Comparison of ENCODE assay signal across 8 mouse cellular contexts in genomic region chr1:55053596-55053995, GRCm38 (mm10). TPM values are rescaled to one million over a fixed set of nuclear protein-coding genes. Genes with fewer than 3 reads are reported as not detected.
DNase-seq lines count a peak whose midpoint lies in the region; ATAC-seq and TF ChIP-seq lines count a peak whose summit lies in the region.

No protein-coding gene starts in this region.

- H3K4me1 ChIP-seq in heart, postnatal 0 days (ENCODE audit: control insufficient read depth, insufficient read depth), result peaks cover 16% of the 10 kb centered on the region
- H3K4me1 ChIP-seq in bone marrow, adult 2 months (ENCODE audit: control insufficient read depth, insufficient read depth, low read length), result peaks cover 1% of the 10 kb centered on the region
- peaks cover 15% of the 10 kb centered on the region for H3K4me1 ChIP-seq in hindbrain, embryonic 13.5 days (replicated peaks)
- peaks cover 24% of the 10 kb centered on the region for H3K4me1 ChIP-seq in midbrain, embryonic 13.5 days (replicated peaks)

- TF ChIP-seq CTCF in heart, postnatal 0 days (IDR thresholded peaks at IDR 0.05; ENCODE audit: low read depth), result no peak
- no peak for TF ChIP-seq CTCF in bone marrow, adult 2 months (IDR thresholded peaks at IDR 0.05; ENCODE audit: control insufficient read depth, insufficient read depth, low read length)

- no peaks in the 10 kb centered on the region for H3K9me3 ChIP-seq in heart, postnatal 0 days (replicated peaks; ENCODE audit: control insufficient read depth, low read length)
- no peaks in the 10 kb centered on the region for H3K9me3 ChIP-seq in hindbrain, embryonic 13.5 days
- no peaks in the 10 kb centered on the region for H3K9me3 ChIP-seq in midbrain, embryonic 13.5 days

- no peak for TF ChIP-seq EP300 in heart, postnatal 0 days (IDR thresholded peaks at IDR 0.05; ENCODE audit: low read depth)

- H3K36me3 ChIP-seq in heart, postnatal 0 days (replicated peaks; ENCODE audit: control insufficient read depth, insufficient read depth, low read length), result peaks cover 19% of the 10 kb centered on the region; the same call in 1 of the 2 replicates
- peaks cover 4% of the 10 kb centered on the region for H3K36me3 ChIP-seq in hindbrain, embryonic 13.5 days
- peaks cover 5% of the 10 kb centered on the region for H3K36me3 ChIP-seq in midbrain, embryonic 13.5 days

- H3K27ac ChIP-seq in heart, postnatal 0 days (ENCODE audit: low read depth), result peak overlapping the region; percentile 95
- H3K27ac ChIP-seq in bone marrow, adult 2 months (ENCODE audit: control insufficient read depth, insufficient read depth, low read depth, low read length, poor library complexity), result no peak overlapping the region
- H3K27ac ChIP-seq in hindbrain, embryonic 13.5 days, result no peak overlapping the region
- no peak overlapping the region for H3K27ac ChIP-seq in midbrain, embryonic 13.5 days

- no peak for DNase-seq in heart, postnatal 0 days (ENCODE audit: low spot score)
- no peak for DNase-seq in heart, adult 8-10 months (ENCODE audit: low spot score)
- DNase-seq in thymus, adult 18-20 months, result no peak
- DNase-seq in thymus, postnatal 10 days (ENCODE audit: low spot score in 2 of 2), result no peak
- no peak for DNase-seq in layer of hippocampus, postnatal 14 days (ENCODE audit: low spot score in 2 of 2)

- peak overlapping the region; percentile 74 for H3K4me2 ChIP-seq in heart, postnatal 0 days (ENCODE audit: low read depth, low read length)
- H3K4me2 ChIP-seq in hindbrain, embryonic 13.5 days, result peak overlapping the region; percentile 74
- H3K4me2 ChIP-seq in midbrain, embryonic 13.5 days (replicated peaks), result peak overlapping the region; percentile 76

- H3K27me3 ChIP-seq in heart, postnatal 0 days (ENCODE audit: control insufficient read depth, insufficient read depth, low read length), result no peaks in the 10 kb centered on the region
- H3K27me3 ChIP-seq in hindbrain, embryonic 13.5 days, result peaks cover 8% of the 10 kb centered on the region; the same call in 1 of the 2 replicates
- peaks cover 8% of the 10 kb centered on the region for H3K27me3 ChIP-seq in midbrain, embryonic 13.5 days

- no peak for TF ChIP-seq POLR2A in bone marrow, adult 2 months (IDR thresholded peaks at IDR 0.05; ENCODE audit: borderline replicate concordance, control insufficient read depth, low read depth, low read length)

- WGBS in heart, postnatal 0 days, result 69% methylated on average over 4 of the region's 4 CpGs
- WGBS in bone marrow, adult 2 months, result 73% methylated on average over 4 of the region's 4 CpGs
- 72% methylated on average over 4 of the region's 4 CpGs for WGBS in hindbrain, embryonic 13.5 days
- WGBS in midbrain, embryonic 13.5 days, result 81% methylated on average over 4 of the region's 4 CpGs

- H3K9ac ChIP-seq in heart, postnatal 0 days (replicated peaks; ENCODE audit: low read depth, low read length), result peak overlapping the region; percentile 70
- H3K9ac ChIP-seq in hindbrain, embryonic 13.5 days, result 0 out of 2 replicates have a peak overlapping the region, but pooled peaks have one; percentile 82
- H3K9ac ChIP-seq in midbrain, embryonic 13.5 days (replicated peaks), result peak overlapping the region; percentile 79; the same call in 1 of the 2 replicates

- peak overlapping the region; percentile 74 for H3K4me3 ChIP-seq in heart, postnatal 0 days (ENCODE audit: low read depth, low read length)
- H3K4me3 ChIP-seq in bone marrow, adult 2 months (replicated peaks; ENCODE audit: control insufficient read depth, low read depth, low read length), result peak overlapping the region; percentile 55
- peak overlapping the region; percentile 80 for H3K4me3 ChIP-seq in hindbrain, embryonic 13.5 days
- peak overlapping the region; percentile 88 for H3K4me3 ChIP-seq in midbrain, embryonic 13.5 days (replicated peaks)

- ATAC-seq in heart, postnatal 0 days (ENCODE audit: insufficient read depth, low read depth), result no peak
- no peak for ATAC-seq in hindbrain, embryonic 13.5 days (ENCODE audit: low FRiP score)
- ATAC-seq in midbrain, embryonic 13.5 days, result no peak

RNA-seq across cellular contexts. Expression of gene Coq10b, which starts 1.0 kb away (rescaled TPM):
- total RNA-seq in heart, postnatal 0 days (2014; rRNA removed; ENCODE audit: low replicate concordance), result 11.5 and 12.1 TPM in 2 replicates
- polyA plus RNA-seq in heart, postnatal 0 days (2015; fragmentation: Nextera tagmentation; extraction: Ambion mirVana), result 28.9 and 32.2 TPM in 2 replicates
- 10 to 100 TPM; 46.6 to 58.8 (median 51.8) TPM for total RNA-seq in heart, adult 8-10 months (2022)
- polyA plus RNA-seq in bone marrow, adult 2 months (2011; ENCODE audit: insufficient read depth, insufficient read length, low replicate concordance, missing spikeins), result 4.1 and 9.9 TPM in 2 replicates
- polyA plus RNA-seq in hindbrain, embryonic 13.5 days (2015; fragmentation: Nextera tagmentation; extraction: Ambion mirVana), result 31.6 and 33.4 TPM in 2 replicates
- polyA plus RNA-seq in midbrain, embryonic 13.5 days (2015; fragmentation: Nextera tagmentation; extraction: Ambion mirVana), result 33.1 and 35.2 TPM in 2 replicates
- 10 to 100 TPM; 19.8 to 22.6 TPM for total RNA-seq in layer of hippocampus, postnatal 14 days (2021)

RNA-seq across cellular contexts. Expression of gene Sf3b1, which starts 26.3 kb away (rescaled TPM):
- 118 and 119 TPM in 2 replicates for total RNA-seq in heart, postnatal 0 days (2014; rRNA removed; ENCODE audit: low replicate concordance)
- polyA plus RNA-seq in heart, postnatal 0 days (2015; fragmentation: Nextera tagmentation; extraction: Ambion mirVana), result 172 and 173 TPM in 2 replicates
- 10 to 100 TPM; 64.1 to 82.3 (median 73.5) TPM for total RNA-seq in heart, adult 8-10 months (2022)
- 73.5 and 113 TPM in 2 replicates for polyA plus RNA-seq in bone marrow, adult 2 months (2011; ENCODE audit: insufficient read depth, insufficient read length, low replicate concordance, missing spikeins)
- 343 and 352 TPM in 2 replicates for polyA plus RNA-seq in hindbrain, embryonic 13.5 days (2015; fragmentation: Nextera tagmentation; extraction: Ambion mirVana)
- 342 and 394 TPM in 2 replicates for polyA plus RNA-seq in midbrain, embryonic 13.5 days (2015; fragmentation: Nextera tagmentation; extraction: Ambion mirVana)
- total RNA-seq in layer of hippocampus, postnatal 14 days (2021), result 100 to 1,000 TPM; 142 to 175 TPM

RNA-seq across cellular contexts. Expression of gene Hspe1, which starts 34.3 kb away (rescaled TPM):
- 89.3 and 108 TPM in 2 replicates for total RNA-seq in heart, postnatal 0 days (2014; rRNA removed; ENCODE audit: low replicate concordance)
- 350 and 362 TPM in 2 replicates for polyA plus RNA-seq in heart, postnatal 0 days (2015; fragmentation: Nextera tagmentation; extraction: Ambion mirVana)
- total RNA-seq in heart, adult 8-10 months (2022), result 100 to 1,000 TPM; 149 to 184 (median 172) TPM
- polyA plus RNA-seq in bone marrow, adult 2 months (2011; ENCODE audit: insufficient read depth, insufficient read length, low replicate concordance, missing spikeins), result 116 and 218 TPM in 2 replicates
- 265 and 290 TPM in 2 replicates for polyA plus RNA-seq in hindbrain, embryonic 13.5 days (2015; fragmentation: Nextera tagmentation; extraction: Ambion mirVana)
- polyA plus RNA-seq in midbrain, embryonic 13.5 days (2015; fragmentation: Nextera tagmentation; extraction: Ambion mirVana), result 294 and 301 TPM in 2 replicates
- total RNA-seq in layer of hippocampus, postnatal 14 days (2021), result 10 to 100 TPM; 95.2 to 98.3 TPM

RNA-seq across cellular contexts. Expression of gene Hspd1, which starts 34.4 kb away (rescaled TPM):
- total RNA-seq in heart, postnatal 0 days (2014; rRNA removed; ENCODE audit: low replicate concordance), result 114 and 139 TPM in 2 replicates
- polyA plus RNA-seq in heart, postnatal 0 days (2015; fragmentation: Nextera tagmentation; extraction: Ambion mirVana), result 394 and 397 TPM in 2 replicates
- 100 to 1,000 TPM; 360 to 382 (median 373) TPM for total RNA-seq in heart, adult 8-10 months (2022)
- polyA plus RNA-seq in bone marrow, adult 2 months (2011; ENCODE audit: insufficient read depth, insufficient read length, low replicate concordance, missing spikeins), result 92.8 and 131 TPM in 2 replicates
- polyA plus RNA-seq in hindbrain, embryonic 13.5 days (2015; fragmentation: Nextera tagmentation; extraction: Ambion mirVana), result 287 and 288 TPM in 2 replicates
- 295 and 300 TPM in 2 replicates for polyA plus RNA-seq in midbrain, embryonic 13.5 days (2015; fragmentation: Nextera tagmentation; extraction: Ambion mirVana)
- total RNA-seq in layer of hippocampus, postnatal 14 days (2021), result 100 to 1,000 TPM; 173 to 192 TPM
